Mouse (Mus musculus): ENCODE results near the gene Nudt4.

The Nudt4 gene

GRCm38 (mm10) chr10:95503443-95504235, 60.3 kb downstream of the Nudt4 start:
- in situ Hi-C loops (cut with MboI, MseI), result no loop called here

GRCm38 (mm10) chr10:95501463-95502081, 62.4 kb downstream of the Nudt4 start, which contains the start of gene Mrpl42:
Gene Mrpl42, minus strand, starts transcription at chr10:95501940.
- in situ Hi-C loops (cut with MboI, MseI), result no loop called here

GRCm38 (mm10) chr10:95501033-95501432, 62.9 kb downstream of the Nudt4 start:
- in situ Hi-C loops (cut with MboI, MseI), result no loop called here
